Mouse (Mus musculus) cerebellum, postnatal 36 days (tissue): ENCODE measurements at regions not wholly inside any gene's neighbourhood (a gene's known extent, or its start where the extent isn't known, plus 50 kb on each side); places are given as distances from the start of the nearest gene placed in this dataset.
A peak's percentile ranks its signal among the peaks of the same experiment; 100 is the strongest.
"Not testable (repeated sequence)": the region's sequence is repeated elsewhere in the genome, so short reads cannot be mapped to it uniquely, and the experiment has no call there.

Experiments used
- DNase-seq, 2 experiments: peaks; one replicate each; pipeline ENCODE4 v3.0.0; 2021 to 2022; ENCODE audit warnings: mixed read lengths in 2 of 2

GRCm38 (mm10) chr11:24297763-24298162, 219.9 kb downstream of the Bcl11a start:
- no peak for DNase-seq

GRCm38 (mm10) chr11:24300351-24300750, 222.5 kb downstream of the Bcl11a start:
- no peak for DNase-seq

DNA sequence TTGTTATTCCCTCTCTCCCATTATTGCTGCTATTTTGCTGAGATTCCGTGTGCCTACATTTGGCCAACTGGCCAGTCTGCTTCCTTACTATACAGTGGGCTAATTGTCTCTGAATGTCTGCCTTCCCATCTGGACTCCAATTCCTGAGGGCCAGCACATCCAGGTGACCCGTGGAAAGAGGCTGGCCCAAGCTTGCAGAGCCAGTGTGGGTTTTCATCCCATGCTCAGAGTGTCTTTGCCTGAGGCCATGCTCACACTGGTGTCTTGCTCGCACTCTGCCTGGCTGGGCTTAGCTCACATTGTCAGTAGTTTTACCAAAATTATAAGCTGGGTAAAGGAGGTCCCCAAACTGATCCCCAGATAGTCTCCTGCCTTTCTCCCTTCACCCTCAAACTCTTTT, 223.3 kb downstream of the Bcl11a start:
- no peak for DNase-seq

GRCm38 (mm10) chr11:24305145-24305553, 227.3 kb downstream of the Bcl11a start:
- DNase-seq = no peak

DNA sequence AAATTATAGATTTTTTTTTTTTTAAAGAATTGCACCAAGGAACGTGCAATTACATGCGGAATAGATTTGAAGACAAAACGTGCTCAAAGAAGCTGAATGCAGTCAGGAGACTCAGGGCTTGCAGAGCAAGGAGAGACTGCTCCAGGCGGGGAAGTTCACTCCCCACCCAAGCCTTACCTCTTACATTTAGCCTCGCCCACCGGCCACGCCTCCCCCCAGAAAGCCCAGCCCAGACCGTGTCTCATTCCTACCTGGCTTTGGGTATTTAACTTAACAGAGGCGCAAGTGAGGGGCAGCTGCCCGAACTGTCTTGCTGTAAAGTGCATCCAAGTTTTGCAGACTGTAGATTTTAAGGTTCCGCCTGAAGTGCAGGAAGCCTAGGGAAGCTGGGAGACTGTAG, 227.8 kb downstream of the Bcl11a start:
- no peak for DNase-seq

DNA sequence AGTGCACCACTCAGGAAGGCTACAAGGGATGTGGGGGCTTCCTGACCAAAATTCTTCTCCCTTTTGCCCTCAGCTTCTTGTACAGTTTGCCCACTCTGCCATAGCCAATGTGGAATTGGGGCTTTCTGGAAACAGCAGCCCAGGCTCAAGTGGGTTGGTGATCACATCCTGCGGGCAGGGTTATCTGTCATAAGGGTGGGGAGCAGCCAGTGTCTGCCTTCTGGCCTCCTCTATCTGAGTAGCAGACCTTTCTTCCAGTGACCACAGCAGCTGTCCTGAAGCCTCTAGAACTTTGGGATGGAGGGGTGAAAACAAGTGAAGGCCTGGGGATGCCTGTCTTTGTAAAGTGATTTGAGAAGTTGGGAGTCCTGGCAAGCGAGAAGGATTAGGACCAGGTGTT, 228.2 kb downstream of the Bcl11a start:
- DNase-seq = no peak

GRCm38 (mm10) chr11:24307601-24308252, 229.9 kb downstream of the Bcl11a start:
- no peak for DNase-seq

GRCm38 (mm10) chr11:24308253-24308633, 230.4 kb downstream of the Bcl11a start:
- DNase-seq = no peak

- DNase-seq = no peak
Observed at GRCm38 (mm10) chr11:24314046-24314445, 236.2 kb downstream of the Bcl11a start.

DNA sequence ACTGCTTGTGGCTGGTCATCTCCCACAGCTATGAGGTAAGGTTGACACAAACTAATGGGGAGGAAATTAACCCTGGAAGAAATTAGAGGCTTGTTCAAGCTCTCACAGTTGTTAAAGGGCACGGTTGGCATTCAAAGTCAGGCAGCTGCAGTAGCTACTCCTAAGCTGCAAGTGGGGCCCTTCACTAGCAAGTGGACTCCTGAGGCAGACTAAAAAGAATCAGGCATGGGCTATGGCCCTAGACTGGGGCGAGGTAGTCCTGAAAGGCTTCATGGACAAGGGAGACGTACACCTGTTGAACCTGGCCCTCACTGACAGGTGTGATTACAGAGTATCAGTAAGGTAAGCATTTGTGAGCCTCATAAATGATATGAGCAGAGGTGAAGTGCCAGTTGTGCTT, 237.7 kb downstream of the Bcl11a start:
- no peak for DNase-seq

- DNase-seq = peak; percentile 13 to 37
Observed at GRCm38 (mm10) chr11:24316198-24316597, 238.3 kb downstream of the Bcl11a start.

GRCm38 (mm10) chr11:24317989-24318735, 240.3 kb downstream of the Bcl11a start:
- DNase-seq = no peak

DNA sequence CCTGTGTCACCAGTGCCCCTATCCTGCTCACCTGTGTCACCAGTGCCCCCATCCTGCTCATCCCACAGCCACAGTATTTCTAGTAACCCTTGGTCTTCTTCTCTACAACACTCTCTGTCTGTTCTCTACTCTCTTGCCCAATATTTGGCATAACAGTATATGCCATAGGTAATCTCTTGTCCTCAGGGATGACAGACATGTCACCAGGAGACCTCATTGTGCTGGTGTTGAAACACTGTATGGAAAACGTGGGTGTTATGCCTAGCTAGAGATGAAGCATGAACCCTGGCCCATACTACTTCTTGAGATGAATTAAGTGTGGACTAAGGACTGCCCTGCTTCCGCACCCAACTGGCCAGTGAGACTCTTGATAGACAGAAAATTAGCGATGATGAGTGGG, 241.4 kb downstream of the Bcl11a start:
- DNase-seq = no peak

DNA sequence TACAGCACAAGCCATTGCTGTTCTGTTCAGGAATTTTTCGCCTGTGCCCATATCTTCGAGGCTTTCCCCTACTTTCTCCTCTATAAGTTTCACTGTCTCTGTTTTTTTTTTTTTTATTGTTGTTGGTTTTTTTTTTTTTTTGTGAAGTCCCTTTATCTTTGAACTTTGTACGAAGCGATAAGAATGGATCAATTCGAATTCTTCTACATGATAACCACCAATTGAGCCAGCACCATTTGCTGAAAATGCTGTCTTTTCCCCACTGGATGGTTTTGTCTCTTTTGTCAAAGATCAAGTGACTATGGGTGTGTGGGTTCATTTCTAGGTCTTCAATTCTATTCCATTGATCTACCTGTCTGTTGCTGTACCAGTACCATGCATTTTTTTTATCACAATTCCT, 244.6 kb downstream of the Bcl11a start:
- not testable (repeated sequence) for DNase-seq

DNA sequence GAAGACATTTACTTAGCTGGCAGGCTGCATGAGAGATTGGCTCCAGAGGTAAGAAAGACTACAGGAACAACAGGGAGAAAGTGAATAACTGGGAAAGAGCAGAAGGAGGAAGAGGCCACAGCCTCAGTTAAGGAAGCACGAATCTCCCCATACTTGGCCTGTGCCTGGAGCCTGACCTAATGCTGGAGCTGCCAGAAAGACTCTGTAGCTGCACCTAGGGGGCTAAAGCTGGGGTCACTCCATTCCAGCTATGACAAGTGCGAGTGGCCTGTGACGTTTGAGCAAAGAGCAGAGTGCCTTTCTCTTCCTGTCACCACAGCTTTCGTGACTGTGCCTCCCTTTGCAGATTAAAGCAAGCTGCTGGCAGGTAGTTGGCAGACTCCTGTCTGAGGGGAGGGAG, 250.6 kb downstream of the Bcl11a start:
- no peak for DNase-seq

DNA sequence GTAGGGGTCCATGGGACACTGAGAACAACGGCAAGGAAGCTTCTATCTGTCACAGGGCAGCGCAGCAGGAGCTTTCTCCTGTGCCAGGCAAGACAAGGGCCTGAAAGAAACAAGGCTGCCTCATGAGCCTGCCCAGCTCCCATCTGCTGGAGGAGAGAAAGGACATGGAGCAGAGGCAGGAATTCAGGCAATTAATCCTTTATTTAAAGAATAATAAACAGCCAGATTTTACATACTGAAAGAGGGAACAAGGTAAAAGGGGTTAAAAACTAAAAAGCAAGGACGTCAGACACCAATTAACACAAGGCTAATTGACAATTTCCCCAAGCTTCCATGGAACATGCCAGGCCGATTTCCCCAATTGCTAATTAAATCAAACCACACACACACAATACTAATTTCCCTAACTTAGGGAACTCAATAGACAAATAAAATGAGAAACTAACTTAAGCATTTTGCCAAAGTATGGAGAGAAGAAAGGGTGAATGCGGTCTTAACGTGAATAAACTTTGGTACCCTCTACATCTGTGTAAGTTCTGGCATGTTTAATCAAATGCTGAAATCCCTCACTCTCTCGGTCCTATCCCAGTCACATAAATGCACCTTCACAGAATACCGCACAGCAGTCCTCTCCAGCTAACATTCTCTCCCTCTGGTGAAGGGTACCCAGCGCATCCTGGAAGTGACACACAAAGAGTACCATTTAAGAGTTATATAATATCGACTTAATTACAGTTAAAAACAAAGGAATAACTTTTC, 252.7 kb downstream of the Bcl11a start:
- no peak for DNase-seq

DNA sequence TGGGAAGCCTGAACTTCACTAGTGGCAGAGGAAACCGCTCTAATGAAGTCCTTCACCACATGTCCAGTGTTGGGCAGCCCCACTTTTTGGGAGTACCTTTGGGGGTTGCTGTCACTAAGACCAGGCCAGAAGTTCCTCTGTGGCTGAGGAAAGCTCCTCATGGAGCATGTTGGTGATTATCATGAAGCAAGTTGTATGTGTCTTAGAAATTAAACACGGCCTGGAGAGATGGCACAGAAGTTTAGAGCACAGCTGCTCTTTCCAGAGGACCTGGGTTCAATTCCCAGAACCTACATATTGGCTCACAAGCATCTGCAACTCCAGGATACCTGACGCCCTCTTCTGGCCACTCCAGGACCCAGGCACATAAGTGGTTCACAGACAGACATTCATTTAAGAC, 254.4 kb downstream of the Bcl11a start:
- DNase-seq = no peak

GRCm38 (mm10) chr11:24333111-24333510, 255.3 kb downstream of the Bcl11a start:
- DNase-seq = no peak

DNA sequence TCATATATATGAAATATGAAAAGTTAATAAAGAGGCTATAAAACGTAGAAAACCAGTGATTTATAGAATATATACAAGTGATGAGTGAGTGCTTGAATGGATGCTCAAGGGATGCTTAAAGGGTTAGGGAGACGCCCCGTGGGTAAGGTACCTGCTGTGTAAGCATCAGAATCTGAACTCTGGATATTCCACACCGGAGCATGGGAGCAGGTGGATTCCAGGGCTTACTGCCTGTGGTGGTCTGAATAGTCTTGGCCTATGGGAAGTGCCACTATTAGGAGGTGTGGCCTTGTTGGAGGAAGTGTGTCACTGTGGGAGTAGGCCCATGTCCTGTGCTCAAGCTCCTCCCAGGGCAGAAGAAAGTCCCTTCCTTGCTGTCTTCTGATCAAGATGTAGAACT, 257.4 kb downstream of the Bcl11a start:
- DNase-seq = no peak

GRCm38 (mm10) chr11:24338111-24338510, 260.3 kb downstream of the Bcl11a start:
- DNase-seq = no peak

DNA sequence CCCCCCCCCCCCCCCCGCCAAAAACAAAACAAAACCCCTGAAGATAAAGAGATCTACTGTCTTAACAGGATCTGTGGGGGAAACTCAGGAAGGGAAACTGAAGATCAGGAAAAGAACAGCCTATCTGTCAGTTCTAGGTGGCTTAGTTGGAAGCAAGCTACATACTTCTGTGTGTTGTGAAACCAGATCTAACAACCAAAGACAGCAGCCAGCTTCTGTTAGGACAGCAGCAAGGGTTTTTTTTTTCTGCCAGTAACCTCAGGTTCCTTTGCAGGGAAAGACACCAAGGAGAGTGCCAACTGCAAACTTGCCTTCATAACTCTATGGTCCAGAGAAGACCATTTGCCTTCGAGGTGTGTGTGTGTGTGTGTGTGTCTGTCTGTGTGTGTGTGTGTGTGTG, 261.2 kb downstream of the Bcl11a start:
- DNase-seq = no peak

GRCm38 (mm10) chr11:24340677-24341076, 262.8 kb downstream of the Bcl11a start:
- DNase-seq = no peak

GRCm38 (mm10) chr11:24341650-24342049, 263.8 kb downstream of the Bcl11a start:
- no peak for DNase-seq

- DNase-seq = no peak
Observed at GRCm38 (mm10) chr11:24342176-24342575, 264.3 kb downstream of the Bcl11a start.
